Mouse (Mus musculus): ENCODE results near the gene Usp2. TPM values are rescaled to one million over a fixed set of nuclear protein-coding genes. Genes with fewer than 3 reads are reported as not detected.
A peak's percentile ranks its signal among the peaks of the same experiment; 100 is the strongest.

Gene Usp2
- polyA plus RNA-seq, 2 experiments: 4.9 to 24.4 TPM

DNA sequence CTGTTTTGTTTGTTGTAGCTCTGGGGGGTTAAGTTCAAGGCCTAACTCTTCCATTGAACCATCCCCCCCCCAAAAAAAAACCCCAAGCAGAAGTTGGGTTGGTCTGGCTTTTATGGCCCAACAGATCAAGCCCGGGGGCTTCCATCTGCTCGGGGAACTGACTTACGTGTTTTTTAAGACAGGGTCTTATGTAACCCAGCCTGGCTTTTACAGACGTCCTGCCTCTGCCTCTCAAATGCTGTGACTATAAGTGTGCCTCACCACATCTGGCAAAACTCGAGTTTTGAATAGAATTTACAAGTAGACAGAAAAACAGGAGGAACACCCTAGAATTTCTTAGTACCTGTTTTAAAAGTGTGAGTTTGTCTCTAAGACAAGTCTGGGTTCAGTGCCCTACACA is 14.8 kb downstream of the Usp2 start:
- no peak overlapping the region for H3K27ac ChIP-seq (replicated peaks; ENCODE audit: low read depth, low read length)
- DNase-seq (ENCODE audit: low spot score) (no peak), ATAC-seq (ENCODE audit: low FRiP score, low read depth) (no peak)
- no peak overlapping the region for H3K4me2 ChIP-seq (replicated peaks; ENCODE audit: low read depth, low read length, severe bottlenecking)
- peaks cover 14% of the 10 kb centered on the region for H3K27me3 ChIP-seq (ENCODE audit: control insufficient read depth, insufficient read depth, low read length)
- H3K4me3 ChIP-seq (replicated peaks; ENCODE audit: low read length): no peak overlapping the region
- H3K4me1 ChIP-seq (ENCODE audit: control insufficient read depth, insufficient read depth, low read length): peaks cover 40% of the 10 kb centered on the region
- H3K9me3 ChIP-seq (ENCODE audit: control insufficient read depth, low read length): no peaks in the 10 kb centered on the region
- H3K9ac ChIP-seq (ENCODE audit: low read depth, low read length, severe bottlenecking): no peak overlapping the region
- no peak for TF ChIP-seq POLR2A (IDR thresholded peaks at IDR 0.05; ENCODE audit: borderline replicate concordance, extremely low read depth, insufficient read depth, insufficient read length)
- H3K36me3 ChIP-seq (ENCODE audit: control insufficient read depth, insufficient read depth, low read length): no peaks in the 10 kb centered on the region
- 26% methylated on average over 5 of the region's 5 CpGs for whole genome bisulfite sequencing

DNA sequence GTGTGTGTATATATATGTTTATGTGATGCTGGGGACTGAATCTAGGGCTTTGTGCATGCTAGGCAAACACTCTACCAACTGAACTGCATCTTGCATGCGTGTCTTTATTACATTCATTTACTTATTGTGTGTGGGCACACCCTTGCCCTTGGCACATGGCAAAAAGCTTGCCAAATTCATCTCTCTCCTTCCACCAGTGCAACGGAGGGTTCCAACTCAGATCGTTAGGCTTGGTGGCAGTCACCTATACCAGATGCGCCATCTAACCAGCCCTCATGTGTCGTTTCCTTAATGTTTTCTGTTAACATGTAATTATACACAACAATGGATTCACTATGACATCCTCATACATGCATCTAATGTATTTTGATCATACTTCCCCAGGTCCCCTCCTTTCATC is 15.4 kb downstream of the Usp2 start:
- peaks cover 45% of the 10 kb centered on the region for H3K4me1 ChIP-seq (ENCODE audit: control insufficient read depth, insufficient read depth, low read length)
- no peak for ATAC-seq (ENCODE audit: low FRiP score, low read depth)
- no peak for TF ChIP-seq POLR2A (IDR thresholded peaks at IDR 0.05; ENCODE audit: borderline replicate concordance, extremely low read depth, insufficient read depth, insufficient read length)

DNA sequence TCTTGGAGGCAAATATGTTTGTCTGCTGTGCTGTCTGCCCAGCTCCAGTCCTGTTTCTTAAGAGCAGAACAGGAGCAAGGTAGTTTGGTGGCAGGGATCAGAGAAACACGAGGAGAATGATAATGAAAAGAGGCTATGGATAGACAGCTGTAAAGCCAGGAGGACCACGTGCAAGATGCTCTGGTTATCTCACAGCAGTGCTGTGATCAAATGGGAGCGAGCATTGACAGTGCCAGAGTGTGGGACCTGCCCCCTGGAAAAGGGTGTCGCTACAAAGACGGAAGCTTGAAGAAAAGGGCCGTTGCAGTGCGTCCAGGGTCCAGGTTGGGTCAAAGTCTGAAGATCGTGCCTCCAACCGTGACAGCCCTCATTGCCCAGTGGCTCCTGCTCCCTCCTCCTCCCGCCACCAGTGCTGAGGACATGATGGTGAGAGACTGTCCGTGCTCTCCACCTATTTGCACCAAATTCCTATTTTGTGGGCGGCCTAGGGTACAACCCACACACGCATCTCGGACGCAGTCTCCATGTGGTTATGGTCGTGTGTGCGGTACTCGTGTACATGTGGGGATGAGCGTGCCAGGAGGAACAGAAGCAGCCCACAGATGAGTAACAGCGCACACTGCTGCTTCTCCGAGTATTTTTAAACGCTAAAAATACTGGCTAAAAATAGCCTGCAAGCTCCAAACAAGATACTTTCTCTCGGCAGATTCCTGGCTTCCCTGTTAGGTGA is 16.7 kb downstream of the Usp2 start:
- no peak for TF ChIP-seq POLR2A (IDR thresholded peaks at IDR 0.05; ENCODE audit: borderline replicate concordance, extremely low read depth, insufficient read depth, insufficient read length)
- H3K9me3 ChIP-seq (ENCODE audit: control insufficient read depth, low read length): no peaks in the 10 kb centered on the region
- no peak overlapping the region for H3K27ac ChIP-seq (replicated peaks; ENCODE audit: low read depth, low read length)
- H3K4me1 ChIP-seq (ENCODE audit: control insufficient read depth, insufficient read depth, low read length): peaks cover 52% of the 10 kb centered on the region
- 15% methylated on average over 23 of the region's 23 CpGs for WGBS
- H3K9ac ChIP-seq (ENCODE audit: low read depth, low read length, severe bottlenecking): no peak overlapping the region
- no peaks in the 10 kb centered on the region for H3K36me3 ChIP-seq (ENCODE audit: control insufficient read depth, insufficient read depth, low read length)
- H3K27me3 ChIP-seq (ENCODE audit: control insufficient read depth, insufficient read depth, low read length): peaks cover 14% of the 10 kb centered on the region
- DNase-seq (ENCODE audit: low spot score) (no peak), ATAC-seq (ENCODE audit: low FRiP score, low read depth) (no peak)
- H3K4me2 ChIP-seq (replicated peaks; ENCODE audit: low read depth, low read length, severe bottlenecking): peak overlapping the region; percentile 98
- H3K4me3 ChIP-seq (replicated peaks; ENCODE audit: low read length): peak overlapping the region; percentile 61

More for the DNA sequence above, 15.4 kb downstream of the Usp2 start:
- WGBS: 88% methylated on average over 5 of the region's 5 CpGs
- Histone ChIP-seq H3K4me3 (replicated peaks; ENCODE audit: low read length) (no peak overlapping the region), H3K36me3 (ENCODE audit: control insufficient read depth, insufficient read depth, low read length) (no peaks in the 10 kb centered on the region), H3K9ac (ENCODE audit: low read depth, low read length, severe bottlenecking) (no peak overlapping the region), H3K9me3 (ENCODE audit: control insufficient read depth, low read length) (no peaks in the 10 kb centered on the region), H3K27me3 (ENCODE audit: control insufficient read depth, insufficient read depth, low read length) (peaks cover 14% of the 10 kb centered on the region), H3K27ac (replicated peaks; ENCODE audit: low read depth, low read length) (no peak overlapping the region), H3K4me2 (replicated peaks; ENCODE audit: low read depth, low read length, severe bottlenecking) (no peak overlapping the region)
- no peak for DNase-seq (ENCODE audit: low spot score)

DNA sequence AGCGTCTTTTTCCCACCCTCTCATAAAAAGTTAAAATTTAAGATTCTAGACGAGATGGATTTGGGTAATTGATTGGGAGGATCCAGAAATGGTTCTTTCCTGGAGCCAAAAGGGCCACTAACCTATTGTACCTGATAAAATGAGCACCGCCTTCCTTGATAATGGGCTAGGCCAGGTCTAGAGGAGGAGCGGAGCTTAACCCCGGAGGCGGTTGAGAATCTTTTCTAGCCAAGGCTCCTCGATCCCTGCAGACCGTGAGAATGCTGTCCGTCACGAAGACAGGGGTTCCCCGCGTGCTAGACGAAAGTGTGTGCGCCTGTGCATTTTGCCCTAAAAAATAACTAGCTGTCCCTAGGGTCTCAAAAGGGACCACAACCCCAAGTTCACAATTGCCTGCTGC is 17.4 kb downstream of the Usp2 start:
- TF ChIP-seq POLR2A (IDR thresholded peaks at IDR 0.05; ENCODE audit: borderline replicate concordance, extremely low read depth, insufficient read depth, insufficient read length): no peak
- 2% methylated on average over 14 of the region's 14 CpGs for WGBS
- Histone ChIP-seq H3K27me3 (ENCODE audit: control insufficient read depth, insufficient read depth, low read length) (peaks cover 14% of the 10 kb centered on the region), H3K9ac (ENCODE audit: low read depth, low read length, severe bottlenecking) (peak overlapping the region; percentile 70), H3K9me3 (ENCODE audit: control insufficient read depth, low read length) (no peaks in the 10 kb centered on the region), H3K36me3 (ENCODE audit: control insufficient read depth, insufficient read depth, low read length) (no peaks in the 10 kb centered on the region), H3K4me3 (replicated peaks; ENCODE audit: low read length) (peak overlapping the region; percentile 61), H3K4me1 (ENCODE audit: control insufficient read depth, insufficient read depth, low read length) (peaks cover 47% of the 10 kb centered on the region), H3K27ac (replicated peaks; ENCODE audit: low read depth, low read length) (no peak overlapping the region), H3K4me2 (replicated peaks; ENCODE audit: low read depth, low read length, severe bottlenecking) (peak overlapping the region; percentile 98)
- ATAC-seq (ENCODE audit: low FRiP score, low read depth) (no peak), DNase-seq (ENCODE audit: low spot score) (no peak)

DNA sequence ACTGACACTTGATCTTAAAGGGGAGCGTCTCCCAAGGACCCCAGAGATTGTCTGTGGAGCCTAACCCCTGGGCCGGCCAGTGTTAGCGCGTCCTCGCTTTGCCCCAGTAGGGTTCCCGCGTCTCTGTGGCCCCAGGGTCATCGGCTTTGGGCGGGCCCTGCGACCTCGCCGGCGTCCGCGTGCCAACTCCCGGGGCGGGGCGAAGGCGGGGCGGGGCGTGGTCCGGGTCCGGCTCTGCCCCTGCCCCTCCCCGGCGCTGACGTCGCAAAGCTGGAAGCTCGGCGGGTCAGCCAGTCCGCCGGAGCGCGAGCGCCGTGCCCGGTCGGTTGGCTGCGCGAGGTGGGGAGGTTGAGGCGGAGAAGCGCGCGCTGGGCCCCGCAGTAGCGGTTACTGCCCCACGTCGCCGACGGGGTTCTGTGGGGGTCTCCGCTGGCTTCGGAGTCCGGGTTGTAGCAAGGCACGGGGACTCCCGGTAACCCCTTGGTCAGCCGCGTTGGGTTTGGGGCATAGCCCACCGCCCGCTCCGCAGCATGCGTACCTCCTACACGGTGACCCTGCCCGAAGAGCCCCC is 17.9 kb downstream of the Usp2 start:
- Histone ChIP-seq H3K4me3 (replicated peaks; ENCODE audit: low read length) (peak overlapping the region; percentile 61), H3K4me2 (replicated peaks; ENCODE audit: low read depth, low read length, severe bottlenecking) (peak overlapping the region; percentile 98), H3K27me3 (ENCODE audit: control insufficient read depth, insufficient read depth, low read length) (peaks cover 14% of the 10 kb centered on the region), H3K9me3 (ENCODE audit: control insufficient read depth, low read length) (no peaks in the 10 kb centered on the region), H3K4me1 (ENCODE audit: control insufficient read depth, insufficient read depth, low read length) (peaks cover 47% of the 10 kb centered on the region), H3K9ac (ENCODE audit: low read depth, low read length, severe bottlenecking) (peak overlapping the region; percentile 70), H3K36me3 (ENCODE audit: control insufficient read depth, insufficient read depth, low read length) (no peaks in the 10 kb centered on the region), H3K27ac (replicated peaks; ENCODE audit: low read depth, low read length) (no peak overlapping the region)
- 0% methylated on average over 24 of the region's 62 CpGs for WGBS
- DNase-seq (ENCODE audit: low spot score): peak; percentile 67
- no peak for TF ChIP-seq POLR2A (IDR thresholded peaks at IDR 0.05; ENCODE audit: borderline replicate concordance, extremely low read depth, insufficient read depth, insufficient read length)
- peak; percentile 73 for ATAC-seq (ENCODE audit: low FRiP score, low read depth)
